Mouse (Mus musculus): Measurements from ENCODE around the gene Tmem143. TPM values are rescaled to one million over a fixed set of nuclear protein-coding genes. Genes with fewer than 3 reads are reported as not detected.
"Not testable (repeated sequence)": the region's sequence is repeated elsewhere in the genome, so short reads cannot be mapped to it uniquely, and the experiment has no call there.

The Tmem143 gene
- 1 to 10 TPM; 3.7 to 7.0 (median 5.0) TPM for polyA plus RNA-seq (2017; shearing (Covaris generic))

GRCm38 (mm10) chr7:45896517-45897257 is at the start of gene Tmem143, which contains the start of gene Syngr4:
TSS of gene Tmem143 (plus strand) at chr7:45896941.
TSS of gene Syngr4 (minus strand) at chr7:45896714.
- ATAC-seq: peak; percentile 95

- no peak for ATAC-seq
These were observed 48.2 kb upstream of the Tmem143 start for GRCm38 (mm10) chr7:45848447-45849027.

- no peak for ATAC-seq
These were observed 46.1 kb upstream of the Tmem143 start for GRCm38 (mm10) chr7:45850661-45851060.

GRCm38 (mm10) chr7:45853089-45853488 is 43.7 kb upstream of the Tmem143 start:
- no peak for ATAC-seq

DNA sequence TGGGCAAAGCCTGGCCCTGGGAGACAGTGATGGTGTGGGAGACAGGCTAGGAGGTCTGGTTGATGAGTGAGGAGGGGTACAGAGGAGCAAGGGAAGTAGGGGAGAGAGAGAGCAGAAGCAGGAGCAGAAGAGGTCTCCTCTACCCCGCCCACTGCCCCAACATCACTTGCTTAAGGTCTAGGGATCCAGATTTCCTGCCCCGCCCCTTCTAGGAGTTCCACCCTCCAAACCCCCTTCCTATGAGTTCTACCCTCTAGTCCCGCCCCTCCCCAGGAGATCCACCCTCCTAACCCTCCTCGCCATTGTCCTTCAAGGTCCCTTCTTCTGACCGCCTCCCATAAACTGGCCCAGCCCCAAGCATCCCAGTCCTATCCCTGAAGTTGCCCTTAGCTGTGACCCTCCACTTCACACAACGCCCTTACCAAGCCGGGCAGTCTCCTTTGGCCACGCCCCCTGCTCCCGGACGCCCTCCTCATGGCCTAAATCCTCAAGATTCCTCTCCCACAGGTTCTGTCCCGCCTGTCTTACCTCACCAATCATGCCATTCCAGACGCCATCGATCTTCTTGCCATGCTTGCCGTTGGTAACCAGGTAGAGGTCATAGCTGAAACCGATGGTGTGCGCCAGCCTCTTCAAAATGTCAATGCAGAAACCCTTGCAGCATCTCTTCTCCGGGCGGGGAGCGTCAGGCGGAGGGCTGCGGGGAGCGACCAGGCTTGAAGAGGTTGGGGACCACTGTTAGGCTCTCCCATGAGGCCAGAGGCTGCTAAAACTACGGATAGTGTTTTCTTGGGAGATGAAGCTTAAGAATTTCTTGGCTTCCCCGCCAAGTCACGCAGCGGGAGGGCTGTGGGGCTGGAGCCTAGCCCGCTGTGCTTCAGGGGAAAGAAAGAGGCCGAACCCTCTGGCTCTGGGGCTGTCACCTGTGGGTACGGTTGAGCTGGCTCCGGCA is 39.5 kb upstream of the Tmem143 start:
- ATAC-seq: no peak

GRCm38 (mm10) chr7:45859008-45859407 is 37.7 kb upstream of the Tmem143 start:
- no peak for ATAC-seq

DNA sequence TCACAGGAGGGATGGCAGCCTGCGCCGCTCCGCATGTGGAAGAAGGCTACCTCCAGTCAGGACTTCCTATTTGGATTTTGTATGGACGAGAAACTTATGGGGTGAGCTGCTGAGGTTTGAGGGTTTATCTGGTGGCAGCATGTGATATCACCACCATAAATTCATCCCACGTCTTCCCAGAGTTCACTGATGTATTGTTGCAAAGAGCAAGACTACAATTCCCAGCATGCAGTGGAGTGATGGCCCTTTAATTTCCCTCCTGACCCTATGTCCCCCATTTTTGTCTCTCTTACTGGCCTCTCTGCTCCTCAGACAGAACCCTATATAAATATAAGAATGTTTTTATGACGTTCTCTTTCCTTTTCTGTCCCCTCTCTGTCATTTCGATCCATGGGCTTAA is 33.9 kb upstream of the Tmem143 start:
- ATAC-seq: no peak

DNA sequence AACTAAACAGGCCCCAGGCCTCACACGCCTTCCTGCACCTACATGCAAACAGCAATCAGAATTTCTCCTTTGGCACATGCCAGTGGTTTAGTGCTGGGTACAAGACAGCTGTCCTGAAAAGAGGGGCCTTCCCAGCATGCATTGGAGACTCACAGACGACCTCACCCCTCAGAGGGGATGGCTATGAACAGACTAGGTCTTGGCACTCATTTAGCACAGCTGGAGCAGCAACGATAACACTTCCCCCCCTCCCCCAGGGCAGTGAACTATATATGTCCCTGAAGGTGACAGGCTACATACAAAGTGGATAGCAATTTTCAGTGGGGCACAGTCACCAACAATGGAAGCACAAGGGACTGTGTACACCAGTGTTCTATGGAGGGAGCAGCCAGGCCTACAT is 32.3 kb upstream of the Tmem143 start:
- no peak for ATAC-seq

- peak; percentile 83 for ATAC-seq
These were observed 30.5 kb upstream of the Tmem143 start for GRCm38 (mm10) chr7:45865925-45866910.

DNA sequence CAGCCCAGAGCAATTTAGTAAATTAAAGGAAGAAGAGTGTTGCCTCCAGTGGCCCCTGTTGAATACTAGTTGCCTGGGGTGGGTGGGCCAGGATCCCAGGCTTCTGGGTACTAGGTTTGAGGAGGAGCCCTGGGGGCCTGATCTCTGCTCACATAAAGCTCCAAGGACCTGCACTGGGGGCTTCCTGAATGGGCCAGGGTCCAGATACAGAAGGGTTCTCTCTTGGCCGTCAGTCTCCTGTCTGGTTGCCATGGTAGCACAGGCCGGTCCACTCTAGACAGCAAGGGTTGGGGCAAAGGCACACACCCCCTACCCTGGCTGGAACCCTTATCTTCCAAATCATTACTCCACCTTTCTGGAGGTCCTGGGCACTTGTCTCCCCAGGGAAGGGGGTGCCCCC is 28.9 kb upstream of the Tmem143 start:
- no peak for ATAC-seq

DNA sequence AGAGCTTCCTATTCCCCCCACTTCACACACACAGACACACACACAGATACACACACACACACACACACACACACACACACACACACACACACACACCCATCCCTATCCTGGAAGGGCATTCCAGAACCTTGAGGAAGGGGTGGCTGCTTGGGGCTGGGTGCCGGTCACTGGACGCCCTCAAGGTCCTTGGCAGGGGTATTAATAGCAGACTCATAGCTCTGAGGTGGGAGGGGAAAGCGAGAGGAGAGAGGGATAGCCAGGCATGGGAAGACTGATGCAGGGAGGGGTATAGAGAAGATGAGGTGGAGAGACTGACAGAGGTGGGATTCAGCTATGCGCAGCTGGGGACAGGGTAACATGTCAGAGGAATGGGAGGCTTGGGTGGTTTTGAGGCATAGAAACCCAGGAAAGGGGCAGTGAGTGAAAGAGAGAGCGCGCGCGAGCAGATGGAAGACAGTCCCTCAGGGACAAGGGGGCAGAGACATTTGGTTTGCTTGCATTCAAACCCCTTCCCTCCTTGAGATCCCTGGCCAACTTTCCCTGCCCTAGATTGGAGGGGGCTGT is 27.6 kb upstream of the Tmem143 start:
- no peak for ATAC-seq

DNA sequence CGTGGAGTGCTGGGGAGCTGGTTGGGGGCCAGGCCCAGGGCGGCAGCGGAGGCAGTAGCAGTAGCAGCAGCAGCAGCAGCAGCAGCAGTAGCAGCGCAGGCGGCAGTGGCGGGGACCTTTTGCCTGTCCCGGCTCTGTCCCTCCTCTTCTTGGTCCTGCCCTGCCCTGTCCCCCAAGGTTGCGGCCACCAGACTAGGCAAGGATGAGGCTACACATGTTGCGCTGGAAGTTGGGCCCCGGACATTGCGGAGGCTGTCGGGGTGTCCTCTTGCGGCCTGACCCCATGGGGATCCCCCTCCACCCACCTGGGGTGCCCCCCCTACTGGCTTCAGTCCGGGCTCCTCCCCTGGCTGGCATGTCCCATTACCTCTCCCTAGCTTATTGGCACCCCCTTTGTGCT is 27.0 kb upstream of the Tmem143 start:
- no peak for ATAC-seq

DNA sequence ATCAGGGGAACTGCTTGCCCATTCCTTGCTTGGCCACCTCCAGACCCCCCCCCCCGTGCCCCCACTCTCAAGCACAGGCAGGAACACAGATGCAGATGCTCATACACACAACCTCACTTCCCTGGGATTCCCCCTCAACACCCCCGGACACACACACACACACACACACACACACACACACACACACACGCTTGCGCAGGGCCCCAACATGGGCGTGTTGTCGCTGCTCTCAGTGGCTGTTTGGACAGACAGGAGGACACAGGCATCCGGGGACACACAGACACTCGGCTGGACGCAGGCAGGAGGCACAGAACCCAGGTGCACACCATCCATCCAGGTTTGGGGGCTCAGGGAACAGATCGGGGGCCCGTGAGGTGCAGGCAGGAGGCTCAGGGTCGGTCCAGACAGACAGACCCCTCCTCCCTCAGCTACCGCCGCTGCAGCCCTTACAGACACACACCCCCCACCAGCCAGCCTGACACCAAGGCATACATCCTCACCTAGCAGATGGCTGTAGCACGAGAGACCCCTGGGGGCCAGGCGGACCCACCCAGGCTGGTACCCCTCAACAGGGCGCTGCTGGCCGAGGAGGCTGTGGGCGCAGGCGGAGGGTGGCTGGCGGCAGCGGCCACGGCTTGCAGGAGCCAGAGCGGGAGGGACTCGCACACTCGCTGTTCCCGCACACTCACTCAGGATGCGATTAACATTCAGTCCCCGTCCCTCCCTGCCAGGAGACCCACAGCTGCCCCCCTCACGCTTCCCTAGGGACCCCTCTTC is 26.3 kb upstream of the Tmem143 start:
- ATAC-seq: no peak

- peak; percentile 90 for ATAC-seq
These were observed 24.1 kb upstream of the Tmem143 start, which contains the start of gene Kdelr1 for GRCm38 (mm10) chr7:45872624-45873023. TSS of gene Kdelr1 (plus strand) at chr7:45872772.

- peak; percentile 27 for ATAC-seq
These were observed 23.4 kb upstream of the Tmem143 start for GRCm38 (mm10) chr7:45873061-45873947.

DNA sequence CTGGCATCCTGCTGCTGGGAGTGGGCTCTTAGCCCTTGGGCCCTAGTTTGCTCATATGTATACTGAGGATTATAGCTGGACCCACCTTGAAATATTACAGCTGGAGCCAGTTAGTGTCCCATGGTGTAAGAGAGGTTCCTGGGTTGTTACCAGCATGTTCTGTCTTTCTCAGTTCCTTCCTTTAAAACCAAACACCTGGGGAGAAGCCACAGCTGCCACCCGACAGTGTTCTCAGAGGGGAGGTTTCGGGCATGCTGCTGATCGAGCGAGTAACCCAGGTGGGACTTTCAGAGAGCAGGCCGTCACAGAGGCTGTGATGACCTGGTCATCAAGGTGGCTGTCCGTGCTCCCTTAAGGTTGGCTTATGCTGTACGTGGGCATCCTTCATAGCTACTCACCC is 19.8 kb upstream of the Tmem143 start:
- ATAC-seq: no peak

DNA sequence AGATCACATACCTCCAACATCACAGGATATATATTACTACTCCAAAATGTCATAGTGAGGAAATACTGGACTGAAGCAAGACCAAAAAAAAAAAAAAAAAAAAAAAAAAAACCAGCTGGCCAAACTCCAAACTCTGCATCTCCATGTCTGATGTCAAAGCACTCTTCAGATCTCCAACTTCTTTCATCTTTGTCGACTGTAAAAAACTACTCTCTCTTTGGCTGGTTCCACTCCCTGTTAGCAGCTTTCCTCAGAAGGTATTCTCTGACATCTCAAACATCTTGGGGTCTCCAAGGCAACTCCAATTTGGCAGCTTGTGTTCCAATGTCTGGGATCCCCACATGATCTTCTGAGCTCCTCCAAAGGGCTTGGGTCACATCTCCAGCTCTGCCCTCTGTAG is 18.5 kb upstream of the Tmem143 start, which contains the start of gene Grin2d:
Gene Grin2d (minus strand): TSS at position 101 of the 400 bp plus-strand sequence.
- not testable (repeated sequence) for ATAC-seq

- ATAC-seq: no peak
These were observed 16.2 kb upstream of the Tmem143 start for GRCm38 (mm10) chr7:45880531-45880930.

DNA sequence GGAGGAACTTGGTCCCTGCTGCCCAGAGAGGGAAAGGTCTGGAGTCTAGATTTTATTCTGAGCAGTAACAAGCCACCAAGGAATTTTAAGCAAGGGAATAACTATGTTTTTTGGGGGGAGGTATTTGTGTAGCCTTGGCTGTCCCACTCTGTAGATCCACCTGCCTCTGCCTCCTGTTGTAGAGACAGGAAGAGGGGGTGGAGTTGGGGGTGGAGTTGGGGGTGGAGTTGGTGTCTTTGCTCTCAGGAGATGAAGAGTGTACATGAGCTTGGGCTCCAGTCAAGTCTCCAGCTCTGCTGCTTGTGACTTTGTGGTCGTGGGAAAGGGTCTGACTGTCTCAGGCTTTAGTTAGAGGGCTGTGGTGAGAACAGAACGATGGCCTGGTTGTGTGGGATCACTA is 15.7 kb upstream of the Tmem143 start:
- no peak for ATAC-seq

All from inflammation-experienced regulatory T-cells, adult 6 months (primary cell).